Mouse (Mus musculus) heart, postnatal 0 days (tissue): ENCODE data around the gene Kcnc3.

Experiments
- CTCF ChIP-seq: IDR thresholded peaks from 2 replicates; pipeline ENCODE4 v1.5.1; 2016; ENCODE audit warnings: antibody characterized with exemption, control low read depth, low read depth
- EP300 ChIP-seq: IDR thresholded peaks from 2 replicates; pipeline ENCODE4 v1.6.1; 2016; ENCODE audit warnings: antibody characterized with exemption, low read depth

DNA sequence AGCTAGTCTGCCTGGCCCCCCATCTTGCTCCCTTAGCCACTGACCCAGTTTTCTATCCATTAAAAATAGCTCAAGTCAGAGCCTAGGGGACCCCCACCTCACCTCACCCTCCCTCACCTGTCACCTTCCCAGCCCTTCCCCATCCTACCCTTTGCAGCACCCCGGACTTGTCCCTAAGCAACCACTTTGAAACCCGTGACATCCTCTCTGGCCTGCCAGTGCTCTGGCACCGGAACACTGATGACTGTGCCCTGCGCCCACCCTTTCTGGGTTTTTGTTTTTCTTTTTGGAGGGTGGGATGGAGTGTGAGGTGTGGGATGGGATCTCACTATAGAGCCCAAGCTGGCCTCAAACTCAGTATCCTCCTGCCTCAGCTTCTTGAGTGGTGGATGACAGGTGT lies 7.2 kb downstream of the Kcnc3 start:
- TF ChIP-seq CTCF = no peak
- no peak for TF ChIP-seq EP300
